Mouse (Mus musculus): Measurements from ENCODE around the gene Ubald2.

- TF ChIP-seq POLR2A (IDR thresholded peaks at IDR 0.05; ENCODE audit: borderline replicate concordance, extremely low read depth, low read depth, low read length) (no peak), CTCF (IDR thresholded peaks at IDR 0.05; ENCODE audit: insufficient read depth, low read length) (no peak)
These were observed 11.3 kb upstream of the Ubald2 start for GRCm38 (mm10) chr11:116422562-116422961.

Measured in lung, adult 2 months (tissue).